Mouse (Mus musculus) midbrain, embryonic 13.5 days (tissue): ENCODE data around the gene 4930447C04Rik. TPM values are rescaled to one million over a fixed set of nuclear protein-coding genes. Genes with fewer than 3 reads are reported as not detected.

Experiments
- ATAC-seq: fragments of 200-750 bp; cut with Nextera tagmentation; 2 replicates; pipeline ENCODE4 v1.8.0; 2017; ENCODE audit warnings: mild to moderate bottlenecking, moderate TSS enrichment, moderate library complexity
- H3K27ac ChIP-seq: fragments of 300-500 bp; sonication (generic); 2 replicates; pipeline ENCODE4 v1.5.1; 2015; ENCODE audit warnings: inconsistent platforms, mild to moderate bottlenecking, moderate library complexity
- H3K27me3 ChIP-seq: fragments of 300-500 bp; sonication (generic); 2 replicates; pipeline ENCODE4 v1.6.1; 2015; ENCODE audit warnings: mild to moderate bottlenecking, inconsistent platforms
- H3K36me3 ChIP-seq: fragments of 300-500 bp; sonication (generic); 2 replicates; pipeline ENCODE4 v1.6.1; 2015; ENCODE audit warnings: mild to moderate bottlenecking, inconsistent platforms
- H3K4me1 ChIP-seq: fragments of 300-500 bp; sonication (generic); replicated peaks from 2 replicates; pipeline ENCODE4 v1.6.1; 2015; ENCODE audit warnings: inconsistent platforms
- H3K4me2 ChIP-seq: fragments of 300-500 bp; sonication (generic); replicated peaks from 2 replicates; pipeline ENCODE4 v1.6.1; 2015; ENCODE audit warnings: moderate library complexity, mild to moderate bottlenecking, inconsistent platforms
- H3K4me3 ChIP-seq: fragments of 300-500 bp; sonication (generic); replicated peaks from 2 replicates; pipeline ENCODE4 v1.5.1; 2015; ENCODE audit warnings: mild to moderate bottlenecking, inconsistent platforms
- H3K9ac ChIP-seq: fragments of 300-500 bp; sonication (generic); replicated peaks from 2 replicates; pipeline ENCODE4 v1.6.1; 2015; ENCODE audit warnings: mild to moderate bottlenecking, inconsistent platforms
- H3K9me3 ChIP-seq: fragments of 300-500 bp; sonication (generic); 2 replicates; pipeline ENCODE4 v1.6.1; 2016; ENCODE audit warnings: mild to moderate bottlenecking, inconsistent platforms
- WGBS: fragments of 180-500 bp; shearing (Covaris S2); methylation state at CpG from one replicate; pipeline ENCODE4 v1.1.7; 2015; 5-methylcytosine and 5-hydroxymethylcytosine counted together
- polyA plus RNA-seq: library from polyadenylated mRNA; unstranded; fragments of >200 nt; fragmentation: Nextera tagmentation; extraction: Ambion mirVana; gene quantifications from 2 replicates; pipeline ENCODE4 v1.2.1, GENCODE M21; 2015

4930447C04Rik gene
- polyA plus RNA-seq = 2.3 and 3.2 TPM in 2 replicates

- H3K9me3 ChIP-seq = no peaks in the 10 kb centered on the region
- peaks cover 99% of the 10 kb centered on the region for H3K27me3 ChIP-seq
- peak within 1 kb of the TSS; percentile 17 for H3K4me2 ChIP-seq
- no peak for ATAC-seq
- H3K36me3 ChIP-seq = no peaks in the 10 kb centered on the region
- H3K4me1 ChIP-seq = peaks cover 12% of the 10 kb centered on the region
- no peak within 1 kb of the TSS for H3K27ac ChIP-seq
- H3K4me3 ChIP-seq = peak within 1 kb of the TSS; percentile 12
- WGBS = under 1% methylated on average over 39 of the region's 39 CpGs
- no peak within 1 kb of the TSS for H3K9ac ChIP-seq
Measured at GRCm38 (mm10) chr12:72940071-72940821, at the start of gene 4930447C04Rik. TSS of gene 4930447C04Rik (minus strand) at chr12:72940774.

- no peak overlapping the region for H3K4me3 ChIP-seq
- H3K9me3 ChIP-seq = no peaks in the 10 kb centered on the region
- H3K9ac ChIP-seq = no peak overlapping the region
- no peak overlapping the region for H3K4me2 ChIP-seq
- H3K36me3 ChIP-seq = no peaks in the 10 kb centered on the region
- H3K27me3 ChIP-seq = peaks cover 41% of the 10 kb centered on the region
- WGBS = 89% methylated on average over 8 of the region's 8 CpGs
- no peak overlapping the region for H3K27ac ChIP-seq
- ATAC-seq = no peak
- no peaks in the 10 kb centered on the region for H3K4me1 ChIP-seq
Measured at GRCm38 (mm10) chr12:72983071-72983857, 42.7 kb upstream of the 4930447C04Rik start.

GRCm38 (mm10) chr12:72982616-72983015, 42.0 kb upstream of the 4930447C04Rik start:
- WGBS = 85% methylated on average over 10 of the region's 10 CpGs
- H3K27ac ChIP-seq = no peak overlapping the region
- H3K4me3 ChIP-seq = no peak overlapping the region
- no peak overlapping the region for H3K4me2 ChIP-seq
- no peaks in the 10 kb centered on the region for H3K36me3 ChIP-seq
- peaks cover 47% of the 10 kb centered on the region for H3K27me3 ChIP-seq
- no peak for ATAC-seq
- H3K4me1 ChIP-seq = no peaks in the 10 kb centered on the region
- H3K9ac ChIP-seq = no peak overlapping the region
- no peaks in the 10 kb centered on the region for H3K9me3 ChIP-seq

GRCm38 (mm10) chr12:72979236-72979635, 38.7 kb upstream of the 4930447C04Rik start:
- ATAC-seq = no peak
- Histone ChIP-seq H3K27ac (no peak overlapping the region), H3K9ac (no peak overlapping the region), H3K4me1 (0 out of 2 replicates have a peak, but pooled peaks cover 3% of the 10 kb centered on the region), H3K4me2 (no peak overlapping the region), H3K4me3 (no peak overlapping the region), H3K36me3 (no peaks in the 10 kb centered on the region), H3K27me3 (peaks cover 64% of the 10 kb centered on the region), H3K9me3 (no peaks in the 10 kb centered on the region)
- 72% methylated on average over 5 of the region's 5 CpGs for WGBS

GRCm38 (mm10) chr12:72977851-72978250, 37.3 kb upstream of the 4930447C04Rik start:
- no peak for ATAC-seq
- H3K9me3 ChIP-seq = no peaks in the 10 kb centered on the region
- no peak overlapping the region for H3K27ac ChIP-seq
- 0 out of 2 replicates have a peak, but pooled peaks cover 3% of the 10 kb centered on the region for H3K4me1 ChIP-seq
- H3K4me2 ChIP-seq = no peak overlapping the region
- H3K9ac ChIP-seq = no peak overlapping the region
- no peaks in the 10 kb centered on the region for H3K36me3 ChIP-seq
- no peak overlapping the region for H3K4me3 ChIP-seq
- WGBS = 90% methylated on average over 3 of the region's 3 CpGs
- peaks cover 73% of the 10 kb centered on the region for H3K27me3 ChIP-seq

- Histone ChIP-seq H3K9me3 (no peaks in the 10 kb centered on the region), H3K4me2 (peak overlapping the region; percentile 37), H3K27me3 (peaks cover 82% of the 10 kb centered on the region), H3K4me1 (0 out of 2 replicates have a peak, but pooled peaks cover 3% of the 10 kb centered on the region), H3K36me3 (no peaks in the 10 kb centered on the region), H3K4me3 (peak overlapping the region; percentile 8; the same call in 1 of the 2 replicates), H3K27ac (no peak overlapping the region), H3K9ac (no peak overlapping the region)
- peak; percentile 67; the same call in 1 of the 2 replicates for ATAC-seq
- 2% methylated on average over 12 of the region's 12 CpGs for WGBS
Measured at GRCm38 (mm10) chr12:72976718-72977117, 36.1 kb upstream of the 4930447C04Rik start.

- Histone ChIP-seq H3K27ac (no peak overlapping the region), H3K9ac (no peak overlapping the region), H3K4me2 (peak overlapping the region; percentile 37), H3K9me3 (no peaks in the 10 kb centered on the region), H3K27me3 (peaks cover 84% of the 10 kb centered on the region), H3K4me1 (0 out of 2 replicates have a peak, but pooled peaks cover 3% of the 10 kb centered on the region), H3K4me3 (peak overlapping the region; percentile 8; the same call in 1 of the 2 replicates), H3K36me3 (no peaks in the 10 kb centered on the region)
- ATAC-seq = no peak
- WGBS = 4% methylated on average over 7 of the region's 7 CpGs
Measured at GRCm38 (mm10) chr12:72976172-72976571, 35.6 kb upstream of the 4930447C04Rik start.

GRCm38 (mm10) chr12:72973161-72973560, 32.6 kb upstream of the 4930447C04Rik start:
- Histone ChIP-seq H3K9ac (no peak overlapping the region), H3K4me1 (0 out of 2 replicates have a peak, but pooled peaks cover 3% of the 10 kb centered on the region), H3K9me3 (no peaks in the 10 kb centered on the region), H3K4me2 (no peak overlapping the region), H3K27me3 (peaks cover 90% of the 10 kb centered on the region), H3K27ac (no peak overlapping the region), H3K36me3 (no peaks in the 10 kb centered on the region), H3K4me3 (no peak overlapping the region)
- 13% methylated on average over 6 of the region's 6 CpGs for WGBS
- no peak for ATAC-seq

- Histone ChIP-seq H3K9ac (no peak overlapping the region), H3K4me2 (no peak overlapping the region), H3K4me3 (no peak overlapping the region), H3K36me3 (no peaks in the 10 kb centered on the region), H3K27me3 (peaks cover 90% of the 10 kb centered on the region), H3K27ac (no peak overlapping the region), H3K4me1 (no peaks in the 10 kb centered on the region), H3K9me3 (no peaks in the 10 kb centered on the region)
- WGBS = 66% methylated on average over 14 of the region's 14 CpGs
- ATAC-seq = no peak
Measured at GRCm38 (mm10) chr12:72970620-72971019, 30.0 kb upstream of the 4930447C04Rik start.

- Histone ChIP-seq H3K9me3 (no peaks in the 10 kb centered on the region), H3K27ac (no peak overlapping the region), H3K4me2 (no peak overlapping the region), H3K4me1 (no peaks in the 10 kb centered on the region), H3K9ac (no peak overlapping the region), H3K4me3 (no peak overlapping the region), H3K36me3 (no peaks in the 10 kb centered on the region), H3K27me3 (peaks cover 83% of the 10 kb centered on the region)
- no peak for ATAC-seq
- 82% methylated on average over 7 of the region's 7 CpGs for WGBS
Measured at GRCm38 (mm10) chr12:72967541-72967940, 27.0 kb upstream of the 4930447C04Rik start.

- Histone ChIP-seq H3K36me3 (no peaks in the 10 kb centered on the region), H3K9me3 (no peaks in the 10 kb centered on the region), H3K4me2 (no peak overlapping the region), H3K27me3 (peaks cover 76% of the 10 kb centered on the region), H3K27ac (no peak overlapping the region), H3K4me1 (no peaks in the 10 kb centered on the region), H3K9ac (no peak overlapping the region), H3K4me3 (no peak overlapping the region)
- no peak for ATAC-seq
- WGBS = 52% methylated on average over 6 of the region's 6 CpGs
Measured at GRCm38 (mm10) chr12:72962761-72963160, 22.2 kb upstream of the 4930447C04Rik start.

GRCm38 (mm10) chr12:72958446-72958845, 17.9 kb upstream of the 4930447C04Rik start:
- no peaks in the 10 kb centered on the region for H3K9me3 ChIP-seq
- H3K27ac ChIP-seq = no peak overlapping the region
- no peak overlapping the region for H3K4me2 ChIP-seq
- no peaks in the 10 kb centered on the region for H3K36me3 ChIP-seq
- no peak overlapping the region for H3K9ac ChIP-seq
- H3K4me1 ChIP-seq = no peaks in the 10 kb centered on the region
- ATAC-seq = no peak
- 91% methylated on average over 3 of the region's 3 CpGs for WGBS
- H3K4me3 ChIP-seq = no peak overlapping the region
- peaks cover 83% of the 10 kb centered on the region for H3K27me3 ChIP-seq
